Mouse (Mus musculus) CH12.LX (cell line): ENCODE data around the gene Tacc2. TPM values are rescaled to one million over a fixed set of nuclear protein-coding genes. Genes with fewer than 3 reads are reported as not detected.
A peak's percentile ranks its signal among the peaks of the same experiment; 100 is the strongest.

Experiments
- DNase-seq: peaks from one replicate; pipeline ENCODE4 v3.0.0-alpha.2; 2013; ENCODE audit errors: extremely low read depth
- H3K27ac ChIP-seq: 2 replicates; pipeline ENCODE4 v1.5.1; 2012; ENCODE audit warnings: low read depth, mild to moderate bottlenecking, control low read depth, moderate library complexity; ENCODE audit not compliant: insufficient read depth
- H3K27me3 ChIP-seq: replicated peaks from 2 replicates; pipeline ENCODE3; 2012; ENCODE audit warnings: inconsistent platforms
- H3K36me3 ChIP-seq, 2 experiments: replicated peaks in 1 of 2; 2 replicates each; pipeline versions ENCODE3 to v1.6.1; 2012; ENCODE audit warnings: inconsistent platforms in 1 of 2, low read length in 1 of 2, mild to moderate bottlenecking in 1 of 2, mixed read lengths in 1 of 2, moderate library complexity in 1 of 2; ENCODE audit not compliant: control insufficient read depth in 1 of 2, insufficient read depth in 1 of 2
- H3K4me1 ChIP-seq, 2 experiments: 2 replicates each; pipeline ENCODE4 v1.6.1; 2012; ENCODE audit warnings: inconsistent platforms in 1 of 2, moderate library complexity in 1 of 2; ENCODE audit not compliant: insufficient read depth in 2 of 2, control insufficient read depth in 1 of 2
- H3K4me2 ChIP-seq: 2 replicates; pipeline ENCODE4 v1.6.1; 2012; ENCODE audit warnings: low read depth, mild to moderate bottlenecking, control low read depth; ENCODE audit not compliant: poor library complexity, insufficient read depth, severe bottlenecking
- H3K4me3 ChIP-seq, 3 experiments: fragments of 150-350 bp in 1 of 3; sonication (generic) in 1 of 3; replicated peaks in 1 of 3; 2 replicates each; pipeline versions ENCODE3 to v1.5.1; 2011 to 2012; ENCODE audit warnings: low read depth in 2 of 3, low read length in 2 of 3, mild to moderate bottlenecking in 2 of 3, moderate library complexity in 2 of 3, control low read depth in 1 of 3, improper control_type of control experiment in 1 of 3, inconsistent platforms in 1 of 3, mixed read lengths in 1 of 3; ENCODE audit not compliant: poor library complexity in 1 of 3
- H3K79me2 ChIP-seq: replicated peaks from 2 replicates; pipeline ENCODE4 v1.6.1; 2012; ENCODE audit warnings: mild to moderate bottlenecking, moderate library complexity; ENCODE audit not compliant: control insufficient read depth, poor library complexity, insufficient read depth, severe bottlenecking; ENCODE audit errors: extremely low read depth
- H3K9ac ChIP-seq: 2 replicates; pipeline ENCODE4 v1.6.1; 2012; ENCODE audit warnings: low read depth, mild to moderate bottlenecking, control low read depth, moderate library complexity; ENCODE audit not compliant: insufficient read depth
- H3K9me3 ChIP-seq: replicated peaks from 2 replicates; pipeline ENCODE3; 2012; ENCODE audit warnings: low read length, inconsistent platforms, mixed read lengths
- CHD1 ChIP-seq: IDR thresholded peaks from 2 replicates; pipeline ENCODE4 v1.6.1; 2012; ENCODE audit warnings: low read depth, low read length, improper control_type of control experiment, inconsistent platforms
- CHD2 ChIP-seq: IDR thresholded peaks from 2 replicates; pipeline ENCODE4 v1.6.1; 2011; ENCODE audit warnings: low read length, improper control_type of control experiment
- ELF1 ChIP-seq: IDR thresholded peaks from 2 replicates; pipeline ENCODE4 v1.6.1; 2014; ENCODE audit warnings: low read depth, mild to moderate bottlenecking, inconsistent platforms, low read length, improper control_type of control experiment
- EP300 ChIP-seq: IDR thresholded peaks from 2 replicates; pipeline ENCODE4 v1.6.1; 2011; ENCODE audit warnings: low read length, improper control_type of control experiment
- ETS1 ChIP-seq: conservative IDR thresholded peaks from 2 replicates; pipeline ENCODE4 v1.6.1; 2012; ENCODE audit warnings: low read depth, mild to moderate bottlenecking, inconsistent platforms, low read length, improper control_type of control experiment, moderate library complexity
- IRF4 ChIP-seq: IDR thresholded peaks from 2 replicates; pipeline ENCODE4 v1.6.1; 2014; ENCODE audit warnings: low read depth, mild to moderate bottlenecking, inconsistent platforms, low read length, improper control_type of control experiment
- JUND ChIP-seq: conservative IDR thresholded peaks from 2 replicates; pipeline ENCODE4 v1.6.1; 2011; ENCODE audit warnings: low read depth, low read length, improper control_type of control experiment
- MAFK ChIP-seq: IDR thresholded peaks from 2 replicates; pipeline ENCODE4 v1.6.1; 2011; ENCODE audit warnings: low read length, improper control_type of control experiment; ENCODE audit not compliant: insufficient replicate concordance
- MAX ChIP-seq: IDR thresholded peaks from 2 replicates; pipeline ENCODE4 v1.6.1; 2011; ENCODE audit warnings: low read length, improper control_type of control experiment
- MYC ChIP-seq: IDR thresholded peaks from 2 replicates; pipeline ENCODE4 v1.6.1; 2011; ENCODE audit warnings: low read depth, mild to moderate bottlenecking, improper control_type of control experiment, low read length
- PAX5 ChIP-seq: IDR thresholded peaks from 2 replicates; pipeline ENCODE4 v1.6.1; 2012; ENCODE audit warnings: low read length, inconsistent platforms, mixed read lengths
- POLR2A ChIP-seq: IDR thresholded peaks from 2 replicates; pipeline ENCODE4 v1.6.1; 2011; ENCODE audit warnings: low read depth, mild to moderate bottlenecking, improper control_type of control experiment, low read length
- RCOR1 ChIP-seq: conservative IDR thresholded peaks from 2 replicates; pipeline ENCODE4 v1.6.1; 2012; ENCODE audit warnings: low read depth, mild to moderate bottlenecking, inconsistent platforms, low read length, improper control_type of control experiment
- TCF12 ChIP-seq: IDR thresholded peaks from 2 replicates; pipeline ENCODE4 v1.6.1; 2014; ENCODE audit warnings: low read depth, mild to moderate bottlenecking, inconsistent platforms, low read length, improper control_type of control experiment
- USF2 ChIP-seq: conservative IDR thresholded peaks from 2 replicates; pipeline ENCODE4 v1.6.1; 2011; ENCODE audit warnings: low read depth, low read length, improper control_type of control experiment
- ZKSCAN1 ChIP-seq: IDR thresholded peaks from 2 replicates; pipeline ENCODE4 v1.6.1; 2012; ENCODE audit warnings: low read depth, inconsistent platforms, low read length, improper control_type of control experiment, borderline replicate concordance
- ZMIZ1 ChIP-seq: IDR thresholded peaks from 2 replicates; pipeline ENCODE4 v1.6.1; 2012; ENCODE audit warnings: low read depth, mild to moderate bottlenecking, inconsistent platforms, low read length, improper control_type of control experiment
- dilution Hi-C: fragments of 300-500 bp; cut with MboI; formaldehyde crosslinking; loops from 2 replicates; pipeline ENCODE4 v1.14.3; 2020; ENCODE audit warnings: low sequenced_read_pairs; ENCODE audit not compliant: extremely low pct_unique_long_range_greater_than_20kb, extremely low pct_ligation_motif_present
- in situ Hi-C: fragments of 300-500 bp; cut with MboI; formaldehyde crosslinking; loops from 3 replicates; pipeline ENCODE4 v1.14.3; 2019; ENCODE audit warnings: low sequenced_read_pairs, low pct_ligation_motif_present, low pct_unique_long_range_greater_than_20kb, mixed read lengths
- polyA plus RNA-seq: library from polyadenylated mRNA; unstranded; fragments of >175 nt; gene quantifications from 2 replicates; pipeline ENCODE4 v1.2.1, GENCODE M21; 2012; ENCODE audit warnings: low read depth; ENCODE audit not compliant: insufficient read length
- total RNA-seq, 2 experiments: library from RNA; depleted of rRNA; stranded (reverse); fragments of 300-350 nt in 1 of 2; fragments of >200 nt in 1 of 2; gene quantifications; 2 replicates each; pipeline ENCODE4 v1.2.3; 2012 to 2014

Tacc2 gene
- total and polyA plus RNA-seq, 3 experiments: 0.13 to 0.41 TPM; not detected in 1

DNA sequence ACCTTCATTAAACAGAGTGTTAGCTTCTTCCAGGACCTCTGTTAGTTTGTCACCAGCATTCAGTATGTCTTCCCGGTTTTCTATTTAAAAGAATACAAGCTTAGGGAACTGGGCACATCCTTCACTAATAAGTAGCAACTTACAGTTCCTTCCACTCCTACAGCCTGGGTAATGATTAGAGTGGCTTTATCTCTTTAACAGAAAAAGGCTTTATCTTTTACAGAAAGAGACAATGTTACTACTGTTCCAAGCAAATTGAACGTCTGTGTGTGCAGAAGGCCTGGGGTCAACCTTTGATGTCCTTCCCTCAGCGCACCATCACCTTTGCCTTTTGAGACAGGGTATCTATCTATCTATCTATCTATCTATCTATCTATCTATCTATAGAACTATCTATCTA is 31.3 kb upstream of the Tacc2 start:
- in situ Hi-C loops (no loop called here), dilution Hi-C loops (no loop called here)
- Histone ChIP-seq H3K27ac (no peak overlapping the region), H3K9me3 (peaks cover 12% of the 10 kb centered on the region), H3K36me3 (peaks cover 27 to 44% of the 10 kb centered on the region in 2 experiments), H3K4me3 (peak overlapping the region; percentile 79 to 90 (median 84)), H3K4me1 (peaks cover 10 to 21% of the 10 kb centered on the region in 2 experiments; a peak in 3 of 4 replicates), H3K27me3 (peaks cover 15% of the 10 kb centered on the region), H3K4me2 (peak overlapping the region; percentile 81), H3K79me2 (peaks cover 38% of the 10 kb centered on the region), H3K9ac (peak overlapping the region; percentile 90)
- no peak for TF ChIP-seq TCF12
- no peak for TF ChIP-seq PAX5
- TF ChIP-seq MYC: no peak
- no peak for TF ChIP-seq CHD2
- no peak for TF ChIP-seq IRF4
- TF ChIP-seq JUND: no peak
- no peak for TF ChIP-seq ZKSCAN1
- TF ChIP-seq EP300: no peak
- TF ChIP-seq ETS1: no peak
- TF ChIP-seq ZMIZ1: no peak
- no peak for TF ChIP-seq ELF1
- no peak for TF ChIP-seq USF2
- no peak for TF ChIP-seq MAX
- no peak for TF ChIP-seq POLR2A
- TF ChIP-seq RCOR1: no peak
- DNase-seq: no peak

DNA sequence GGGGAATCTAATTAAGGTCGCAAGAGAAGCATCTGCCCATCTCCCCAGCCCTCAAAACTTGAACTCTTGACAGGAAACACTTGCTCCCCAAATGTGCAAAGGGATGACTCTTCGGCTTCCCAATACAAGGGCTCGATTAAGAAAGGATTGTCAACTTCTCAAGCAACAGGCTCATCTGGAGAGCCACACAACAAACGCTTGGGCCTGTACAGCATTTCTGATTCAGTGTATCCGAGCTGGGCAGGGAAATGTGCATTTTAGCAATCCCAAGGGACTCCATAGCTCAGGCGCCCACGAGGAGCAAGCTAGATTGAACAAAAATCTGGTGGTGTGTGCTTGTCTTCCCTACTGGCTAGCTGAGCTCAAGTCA is 30.8 kb upstream of the Tacc2 start:
- Histone ChIP-seq H3K4me3 (peak overlapping the region; percentile 79 to 90 (median 84)), H3K4me1 (peaks cover 10 to 21% of the 10 kb centered on the region in 2 experiments; a peak in 3 of 4 replicates), H3K4me2 (peak overlapping the region; percentile 81), H3K9ac (peak overlapping the region; percentile 90), H3K9me3 (peaks cover 12% of the 10 kb centered on the region), H3K27me3 (peaks cover 15% of the 10 kb centered on the region), H3K36me3 (peaks cover 24 to 39% of the 10 kb centered on the region in 2 experiments), H3K79me2 (peaks cover 36% of the 10 kb centered on the region), H3K27ac (peak overlapping the region; percentile 95)
- dilution Hi-C loops: no loop called here
- TF ChIP-seq MAFK (no peak), CHD1 (0 out of 2 replicates have a peak, but pooled peaks have one; percentile 4), ZMIZ1 (no peak)
- in situ Hi-C loops: no loop called here
- no peak for DNase-seq
